14 mouse cellular contexts compared by ENCODE assay signal in genomic region chr6:53517371-53517945, GRCm38 (mm10).
DNase-seq lines count a peak whose midpoint lies in the region; ATAC-seq and TF ChIP-seq lines count a peak whose summit lies in the region.
"Had no signal": no experiment of that assay in that cellular context is flagged by ENCODE, and none has a peak within 500 bp of the region (broad histone marks: within the 10 kb centered on the region; RNA-seq: fewer than 3 reads in every experiment).

No protein-coding gene starts in this region.

- WGBS in cerebellum, adult 2 months: 71% methylated on average over 5 of the region's 5 CpGs
- 65% methylated on average over 5 of the region's 5 CpGs for WGBS in embryonic facial prominence, embryonic 12.5 days

- no peaks in the 10 kb centered on the region for H3K9me3 ChIP-seq in embryonic facial prominence, embryonic 12.5 days
- H3K9me3 ChIP-seq: liver, embryonic 13.5 days; midbrain, embryonic 12.5 days; stomach, embryonic 15.5 days had no signal

- H3K27ac ChIP-seq in cerebellum, adult 2 months (ENCODE audit: insufficient read depth, low read length): no peak overlapping the region
- H3K27ac ChIP-seq in embryonic facial prominence, embryonic 12.5 days: 0 out of 2 replicates have a peak overlapping the region, but pooled peaks have one; percentile 14
- H3K27ac ChIP-seq: liver, embryonic 13.5 days; midbrain, embryonic 12.5 days; stomach, embryonic 15.5 days had no signal

- no peaks in the 10 kb centered on the region for H3K4me1 ChIP-seq in cerebellum, adult 2 months (ENCODE audit: control insufficient read depth, insufficient read depth, low read length)
- H3K4me1 ChIP-seq in embryonic facial prominence, embryonic 12.5 days: no peaks in the 10 kb centered on the region
- H3K4me1 ChIP-seq: liver, embryonic 13.5 days; stomach, embryonic 15.5 days had no signal

- intact Hi-C loops in heart, postnatal 10 days (cut with DNase I): no loop called here

- no peak overlapping the region for H3K9ac ChIP-seq in embryonic facial prominence, embryonic 12.5 days
- H3K9ac ChIP-seq: liver, embryonic 13.5 days; midbrain, embryonic 12.5 days; stomach, embryonic 15.5 days had no signal

- H3K4me3 ChIP-seq in cerebellum, adult 2 months (replicated peaks; ENCODE audit: insufficient read depth, low read depth, low read length): no peak overlapping the region
- no peak overlapping the region for H3K4me3 ChIP-seq in embryonic facial prominence, embryonic 12.5 days
- H3K4me3 ChIP-seq: liver, embryonic 13.5 days; midbrain, embryonic 12.5 days; stomach, embryonic 15.5 days had no signal

- no peak for TF ChIP-seq POLR2A in cerebellum, adult 2 months (IDR thresholded peaks at IDR 0.05; ENCODE audit: borderline replicate concordance, insufficient read depth, low read length)

- no peak for TF ChIP-seq CTCF in cerebellum, adult 2 months (IDR thresholded peaks at IDR 0.05; ENCODE audit: borderline replicate concordance, insufficient read depth, low read depth, low read length)

- no peak overlapping the region for H3K4me2 ChIP-seq in embryonic facial prominence, embryonic 12.5 days (replicated peaks)
- H3K4me2 ChIP-seq: liver, embryonic 13.5 days; midbrain, embryonic 12.5 days; stomach, embryonic 15.5 days had no signal

- DNase-seq in cerebellum, postnatal 10 days: peak; percentile 15 to 17
- DNase-seq in cerebellum, adult 2 months: no peak
- peak; percentile 4 to 32 for DNase-seq in layer of hippocampus, postnatal 14 days (ENCODE audit: low spot score in 2 of 2)
- no peak for DNase-seq in layer of hippocampus, adult 9-10 months (ENCODE audit: low spot score)
- peak; percentile 43 to 51 for DNase-seq in heart, postnatal 10 days
- DNase-seq in adrenal gland, postnatal 4 days (ENCODE audit: low spot score in 2 of 2): no peak
- no peak for DNase-seq in right cerebral cortex, postnatal 25 days
- DNase-seq: adrenal gland, postnatal 14 days; liver, embryonic 13.5 days; thymus, postnatal 25 days had no signal

- ATAC-seq in embryonic facial prominence, embryonic 12.5 days (ENCODE audit: insufficient number of reproducible peaks, insufficient read depth, low FRiP score, low TSS enrichment): no peak
- ATAC-seq: forebrain, embryonic 16.5 days had no signal

- H3K36me3 ChIP-seq in embryonic facial prominence, embryonic 12.5 days: no peaks in the 10 kb centered on the region
- H3K36me3 ChIP-seq: liver, embryonic 13.5 days; midbrain, embryonic 12.5 days; stomach, embryonic 15.5 days had no signal

- no peaks in the 10 kb centered on the region for H3K27me3 ChIP-seq in cerebellum, adult 2 months (ENCODE audit: control insufficient read depth, insufficient read depth, low read length)
- H3K27me3 ChIP-seq in embryonic facial prominence, embryonic 12.5 days: no peaks in the 10 kb centered on the region
- H3K27me3 ChIP-seq: liver, embryonic 13.5 days; midbrain, embryonic 12.5 days; stomach, embryonic 15.5 days had no signal

Comparison
In these comparisons a context has a peak if more than half of its experiments do, and no peak if none do; other contexts are left out.
1. DNase-seq: peak in cerebellum, postnatal 10 days (2 of 2), layer of hippocampus, postnatal 14 days (2 of 2) and heart, postnatal 10 days (2 of 2); none in cerebellum, adult 2 months (0 of 2), layer of hippocampus, adult 9-10 months (single experiment), adrenal gland, postnatal 4 days (0 of 2) and right cerebral cortex, postnatal 25 days (single experiment).